Mouse (Mus musculus) megakaryocyte, embryonic 14.5 days (primary cell): ENCODE measurements around the gene Acin1.

Source experiments
- FLI1 ChIP-seq: IDR thresholded peaks from 2 replicates; pipeline ENCODE4 v1.6.1; 2012; ENCODE audit warnings: low read length, inconsistent platforms, mixed read lengths
- GATA1 ChIP-seq: IDR thresholded peaks from 3 replicates; pipeline ENCODE4 v1.6.1; 2012; ENCODE audit warnings: mixed read lengths, low read length, inconsistent platforms, borderline replicate concordance

DNA sequence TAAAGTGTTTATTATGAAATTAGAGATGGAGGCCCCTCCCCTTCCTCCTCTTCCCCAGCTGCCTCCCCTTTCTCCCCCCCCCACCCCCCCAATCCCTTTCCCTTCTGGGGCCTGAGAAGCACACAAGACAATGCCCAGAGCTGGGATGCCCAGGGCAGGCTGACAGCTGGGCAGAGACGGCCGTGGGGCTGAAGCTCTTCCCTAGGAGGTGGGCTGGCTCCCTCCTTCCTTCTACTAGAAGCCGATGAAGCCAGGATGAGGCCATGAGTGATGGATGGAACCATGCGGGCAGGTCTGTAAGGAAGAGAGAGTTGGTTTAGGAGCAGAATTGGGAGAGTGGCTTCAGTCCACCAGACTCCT, 55.5 kb downstream of the Acin1 start:
- TF ChIP-seq GATA1 (no peak), FLI1 (no peak)
